Mouse (Mus musculus) thymus, adult 2 months (tissue): ENCODE data around the gene Bcl2l13.

Experiments used
- CTCF ChIP-seq: fragments of 200-500 bp; IDR thresholded peaks from 2 replicates; pipeline ENCODE4 v1.5.1; 2012; ENCODE audit warnings: mild to moderate bottlenecking, control low read depth, low read length, moderate library complexity, borderline replicate concordance; ENCODE audit not compliant: control insufficient read depth, poor library complexity, insufficient read depth; ENCODE audit errors: extremely low read depth
- POLR2A ChIP-seq: fragments of 200-500 bp; IDR thresholded peaks from 2 replicates; pipeline ENCODE4 v1.6.1; 2012; ENCODE audit warnings: mild to moderate bottlenecking, low read length, control low read depth, moderate library complexity; ENCODE audit not compliant: control insufficient read depth, poor library complexity, insufficient read depth; ENCODE audit errors: extremely low read depth

DNA sequence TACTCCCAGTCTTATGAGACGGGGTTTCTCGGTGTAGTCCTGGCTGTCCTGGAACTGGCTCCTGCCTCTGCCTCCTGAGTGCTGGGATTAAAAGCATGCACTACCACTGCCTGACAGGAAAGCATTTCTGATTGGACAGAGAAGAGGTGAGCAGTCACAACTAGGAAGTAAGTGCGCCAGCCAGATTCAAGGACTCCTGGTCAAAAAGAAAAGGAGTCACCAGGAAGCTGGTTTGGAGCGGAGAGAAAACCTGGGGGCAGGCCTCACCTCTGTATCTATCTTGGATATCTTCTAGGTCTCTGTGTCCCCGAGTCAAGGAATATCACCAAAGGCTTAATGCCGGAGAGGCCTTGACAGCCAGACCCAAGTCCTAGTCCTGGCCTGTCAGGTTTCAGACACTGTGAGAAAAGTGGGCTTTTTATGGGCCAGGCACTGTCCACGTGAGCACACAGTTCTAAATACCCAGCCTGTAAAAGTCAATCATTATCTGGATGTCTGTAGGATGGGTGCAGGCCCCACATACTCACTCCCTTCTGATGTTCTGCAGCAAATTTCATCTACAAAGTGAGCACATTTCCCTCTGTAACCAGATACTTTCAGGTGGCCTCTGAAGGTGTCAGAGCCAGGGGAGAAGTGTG is 104.6 kb downstream of the Bcl2l13 start:
- no peak for TF ChIP-seq CTCF
- no peak for TF ChIP-seq POLR2A
